Mouse (Mus musculus) kidney, postnatal 0 days (tissue): ENCODE results near the gene Dnmt3a. TPM values are rescaled to one million over a fixed set of nuclear protein-coding genes. Genes with fewer than 3 reads are reported as not detected.

Experiments
- ATAC-seq: fragments of 200-750 bp; cut with Nextera tagmentation; replicated peaks from 2 replicates; pipeline ENCODE4 v1.8.0; 2017; ENCODE audit warnings: low read depth, moderate number of reproducible peaks, moderate TSS enrichment, moderate library complexity; ENCODE audit not compliant: low FRiP score
- DNase-seq: peaks from one replicate; pipeline ENCODE4 v3.0.0-alpha.2; 2016; ENCODE audit warnings: low spot score
- H3K27ac ChIP-seq: fragments of 300-500 bp; sonication (generic); 2 replicates; pipeline ENCODE4 v1.5.1; 2014; ENCODE audit warnings: mild to moderate bottlenecking
- H3K27me3 ChIP-seq: fragments of 300-500 bp; sonication (generic); 2 replicates; pipeline ENCODE4 v1.6.1; 2014; ENCODE audit warnings: low read length, mixed read lengths; ENCODE audit not compliant: insufficient read depth
- H3K36me3 ChIP-seq: fragments of 300-500 bp; sonication (generic); 2 replicates; pipeline ENCODE4 v1.6.1; 2014; ENCODE audit warnings: low read length, mixed read lengths; ENCODE audit not compliant: insufficient read depth
- H3K4me1 ChIP-seq: fragments of 300-500 bp; sonication (generic); replicated peaks from 2 replicates; pipeline ENCODE4 v1.6.1; 2014; ENCODE audit warnings: antibody characterized with exemption, low read length, mixed read lengths; ENCODE audit not compliant: insufficient read depth
- H3K4me2 ChIP-seq: fragments of 300-500 bp; sonication (generic); 2 replicates; pipeline ENCODE4 v1.6.1; 2014; ENCODE audit warnings: mild to moderate bottlenecking, low read length, moderate library complexity, mixed read lengths
- H3K4me3 ChIP-seq: fragments of 300-500 bp; sonication (generic); replicated peaks from 2 replicates; pipeline ENCODE4 v1.5.1; 2014; ENCODE audit warnings: low read depth, low read length
- H3K9ac ChIP-seq: fragments of 300-500 bp; sonication (generic); 2 replicates; pipeline ENCODE4 v1.6.1; 2014; ENCODE audit warnings: low read depth, low read length
- H3K9me3 ChIP-seq: fragments of 300-500 bp; sonication (generic); replicated peaks from 2 replicates; pipeline ENCODE4 v1.6.1; 2016; ENCODE audit warnings: low read length, inconsistent platforms, mixed read lengths
- CTCF ChIP-seq: IDR thresholded peaks from 2 replicates; pipeline ENCODE4 v1.5.1; 2016; ENCODE audit warnings: antibody characterized with exemption, low read depth, mild to moderate bottlenecking, moderate library complexity
- WGBS: fragments of 180-500 bp; shearing (Covaris S2); extraction: QIAGEN DNeasy Blood & Tissue Kit; methylation state at CpG from one replicate; pipeline ENCODE4 v1.1.7; 2014; 5-methylcytosine and 5-hydroxymethylcytosine counted together
- polyA plus RNA-seq: library from polyadenylated mRNA; unstranded; fragments of >200 nt; fragmentation: Nextera tagmentation; extraction: Ambion mirVana; gene quantifications from 2 replicates; pipeline ENCODE4 v1.2.1, GENCODE M21; 2015

Gene Dnmt3a
- polyA plus RNA-seq, 1 experiment from 2014 or later, result 96.5 TPM

DNA sequence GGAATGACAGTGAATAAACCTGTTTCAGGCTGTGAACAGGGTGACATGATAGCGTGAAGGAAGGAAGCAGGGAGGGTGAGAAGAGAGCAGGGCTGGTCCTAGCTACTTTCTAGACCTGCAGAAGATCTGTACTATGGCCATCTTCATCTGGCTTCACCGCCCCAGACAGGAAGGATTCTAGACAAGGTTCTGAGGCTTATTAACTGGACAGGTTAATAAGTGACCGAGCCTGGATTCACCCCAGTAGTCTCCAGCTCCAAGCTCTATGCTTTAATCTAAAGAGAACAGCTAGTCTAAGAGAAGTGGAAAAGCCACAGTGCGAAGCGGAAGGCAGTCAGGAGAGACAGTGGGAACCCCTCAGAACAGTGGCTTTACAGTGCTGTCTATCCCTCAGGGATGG lies 28.1 kb upstream of the Dnmt3a start:
- H3K9me3 ChIP-seq, result no peaks in the 10 kb centered on the region
- H3K4me1 ChIP-seq, result peaks cover 37% of the 10 kb centered on the region
- no peaks in the 10 kb centered on the region for H3K36me3 ChIP-seq
- H3K9ac ChIP-seq, result no peak overlapping the region
- ATAC-seq (peak; percentile 37), DNase-seq (no peak)
- peak overlapping the region; percentile 44; the same call in 1 of the 2 replicates for H3K27ac ChIP-seq
- TF ChIP-seq CTCF, result no peak
- no peak overlapping the region for H3K4me3 ChIP-seq
- 47% methylated on average over 5 of the region's 5 CpGs for WGBS
- H3K4me2 ChIP-seq, result no peak overlapping the region
- H3K27me3 ChIP-seq, result no peaks in the 10 kb centered on the region

DNA sequence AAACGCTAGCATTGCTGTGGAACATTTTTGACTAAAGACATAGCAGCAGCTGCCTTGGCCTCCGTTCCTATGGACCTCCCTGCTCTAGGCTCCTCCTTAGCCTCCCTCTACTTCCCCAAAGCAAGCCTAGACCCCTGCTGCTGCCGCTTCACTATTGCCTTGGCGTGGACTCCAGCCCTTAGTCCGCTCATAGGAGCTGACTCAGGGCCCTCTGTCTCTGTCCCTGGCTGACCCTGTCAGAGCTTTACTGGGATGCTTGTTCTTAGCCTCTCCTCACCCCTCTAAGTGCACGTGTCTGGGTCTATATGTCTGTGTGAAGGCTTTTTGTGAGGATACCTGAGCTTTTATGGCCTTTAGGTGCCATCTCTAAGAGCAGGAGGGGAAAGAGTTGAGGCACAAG lies 27.5 kb upstream of the Dnmt3a start:
- no peak for TF ChIP-seq CTCF
- Histone ChIP-seq H3K4me3 (no peak overlapping the region), H3K9me3 (no peaks in the 10 kb centered on the region), H3K27me3 (no peaks in the 10 kb centered on the region), H3K36me3 (no peaks in the 10 kb centered on the region), H3K4me2 (no peak overlapping the region), H3K4me1 (peaks cover 37% of the 10 kb centered on the region), H3K9ac (no peak overlapping the region), H3K27ac (peak overlapping the region; percentile 44)
- DNase-seq (no peak), ATAC-seq (no peak)
- WGBS, result 76% methylated on average over 6 of the region's 6 CpGs

DNA sequence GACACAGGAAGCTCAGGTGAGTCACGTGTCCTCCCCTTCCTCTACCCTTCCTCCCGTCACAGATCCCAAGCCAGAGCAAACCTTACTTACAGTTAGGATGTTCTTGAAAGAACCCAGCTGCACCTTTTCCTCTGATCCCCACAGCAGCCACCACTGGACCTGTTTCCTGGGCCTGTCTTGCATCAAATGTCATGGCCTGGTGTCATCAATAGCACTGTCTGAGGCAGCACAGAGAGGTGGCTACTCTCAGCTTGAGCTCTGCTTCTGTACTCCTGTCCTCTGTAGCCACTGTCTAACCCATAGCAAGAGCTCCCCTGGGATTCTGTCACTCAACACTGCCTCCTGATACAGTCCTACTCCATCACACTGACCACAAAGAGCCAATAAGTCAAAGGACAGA lies 26.2 kb upstream of the Dnmt3a start:
- Histone ChIP-seq H3K9me3 (no peaks in the 10 kb centered on the region), H3K27ac (0 out of 2 replicates have a peak overlapping the region, but pooled peaks have one; percentile 1), H3K4me2 (no peak overlapping the region), H3K36me3 (no peaks in the 10 kb centered on the region), H3K4me3 (no peak overlapping the region), H3K27me3 (no peaks in the 10 kb centered on the region), H3K9ac (no peak overlapping the region), H3K4me1 (peaks cover 34% of the 10 kb centered on the region)
- TF ChIP-seq CTCF, result no peak
- DNase-seq, result no peak
- no peak for ATAC-seq
- 61% methylated on average over 2 of the region's 2 CpGs for WGBS

DNA sequence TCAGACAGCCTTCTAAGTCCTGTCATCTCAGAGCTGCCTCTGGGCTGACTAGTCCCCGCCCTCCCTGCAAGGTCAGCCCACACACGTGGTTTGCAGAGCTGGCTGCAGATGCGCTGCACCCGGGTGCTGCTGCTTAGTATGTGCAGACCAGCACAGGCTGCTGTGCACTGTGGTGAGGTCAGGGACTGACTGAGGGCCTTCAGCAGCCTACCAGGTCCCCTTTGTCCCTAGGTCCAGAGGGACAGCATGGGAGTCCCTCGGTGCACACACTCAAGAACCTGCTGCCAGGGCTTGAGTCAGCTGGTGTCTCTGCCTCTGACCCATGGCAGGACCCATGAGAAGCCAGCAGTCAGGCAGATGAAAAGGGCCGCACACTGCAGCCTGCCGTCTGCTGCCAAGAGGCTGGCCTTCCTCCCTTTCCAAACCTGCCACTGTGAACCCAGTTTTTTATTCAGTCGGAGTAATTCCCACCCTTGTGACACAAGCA lies 25.4 kb upstream of the Dnmt3a start:
- no peaks in the 10 kb centered on the region for H3K36me3 ChIP-seq
- H3K27ac ChIP-seq, result peak overlapping the region; percentile 95
- H3K4me1 ChIP-seq, result peaks cover 34% of the 10 kb centered on the region
- TF ChIP-seq CTCF, result no peak
- peak; percentile 61 for ATAC-seq
- DNase-seq, result peak; percentile 68
- 3% methylated on average over 8 of the region's 8 CpGs for WGBS
- 0 out of 2 replicates have a peak overlapping the region, but pooled peaks have one; percentile 33 for H3K9ac ChIP-seq
- no peaks in the 10 kb centered on the region for H3K9me3 ChIP-seq
- no peak overlapping the region for H3K4me2 ChIP-seq
- H3K27me3 ChIP-seq, result no peaks in the 10 kb centered on the region
- H3K4me3 ChIP-seq, result no peak overlapping the region

- no peaks in the 10 kb centered on the region for H3K9me3 ChIP-seq
- peaks cover 34% of the 10 kb centered on the region for H3K4me1 ChIP-seq
- H3K27ac ChIP-seq, result peak overlapping the region; percentile 95
- peak overlapping the region; percentile 14; the same call in 1 of the 2 replicates for H3K4me2 ChIP-seq
- no peaks in the 10 kb centered on the region for H3K27me3 ChIP-seq
- peak overlapping the region; percentile 33; the same call in 1 of the 2 replicates for H3K9ac ChIP-seq
- peak; percentile 81 for DNase-seq
- TF ChIP-seq CTCF, result no peak
- ATAC-seq, result peak; percentile 37
- 28% methylated on average over 7 of the region's 7 CpGs for WGBS
- no peak overlapping the region for H3K4me3 ChIP-seq
- no peaks in the 10 kb centered on the region for H3K36me3 ChIP-seq
These were observed 24.8 kb upstream of the Dnmt3a start for GRCm38 (mm10) chr12:3780931-3781471.

DNA sequence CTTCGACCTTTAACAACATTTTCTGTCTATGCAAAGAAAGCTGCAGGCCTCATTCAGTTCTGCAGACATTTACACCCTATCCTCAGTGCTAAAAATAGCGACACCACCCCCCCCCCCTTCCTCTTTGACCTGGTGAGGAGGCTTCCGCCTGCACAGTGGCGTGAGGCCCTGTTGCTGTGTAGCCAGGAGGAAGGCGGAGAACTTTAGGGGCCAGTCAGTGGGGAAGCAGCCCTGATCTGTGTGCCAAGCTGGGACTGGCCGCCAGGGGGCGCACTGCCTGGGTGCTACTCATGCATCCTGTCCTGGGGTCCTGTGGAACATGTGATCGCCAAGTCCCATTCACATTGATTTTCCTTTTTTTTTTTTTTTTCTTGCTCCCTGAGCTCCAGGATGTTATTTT lies 24.3 kb upstream of the Dnmt3a start:
- no peaks in the 10 kb centered on the region for H3K27me3 ChIP-seq
- WGBS, result 4% methylated on average over 8 of the region's 8 CpGs
- peak overlapping the region; percentile 95 for H3K27ac ChIP-seq
- peak; percentile 87 for ATAC-seq
- peak; percentile 99 for TF ChIP-seq CTCF
- peak; percentile 97 for DNase-seq
- H3K36me3 ChIP-seq, result no peaks in the 10 kb centered on the region
- no peaks in the 10 kb centered on the region for H3K9me3 ChIP-seq
- H3K4me2 ChIP-seq, result no peak overlapping the region
- no peak overlapping the region for H3K9ac ChIP-seq
- peaks cover 34% of the 10 kb centered on the region for H3K4me1 ChIP-seq
- H3K4me3 ChIP-seq, result no peak overlapping the region
